Mouse (Mus musculus): Measurements from ENCODE around the gene Blnk. TPM values are rescaled to one million over a fixed set of nuclear protein-coding genes. Genes with fewer than 3 reads are reported as not detected.
A peak's percentile ranks its signal among the peaks of the same experiment; 100 is the strongest.

Gene Blnk
- total RNA-seq, 2 experiments from 2014 or later, result 3.6 to 5.4 TPM

DNA sequence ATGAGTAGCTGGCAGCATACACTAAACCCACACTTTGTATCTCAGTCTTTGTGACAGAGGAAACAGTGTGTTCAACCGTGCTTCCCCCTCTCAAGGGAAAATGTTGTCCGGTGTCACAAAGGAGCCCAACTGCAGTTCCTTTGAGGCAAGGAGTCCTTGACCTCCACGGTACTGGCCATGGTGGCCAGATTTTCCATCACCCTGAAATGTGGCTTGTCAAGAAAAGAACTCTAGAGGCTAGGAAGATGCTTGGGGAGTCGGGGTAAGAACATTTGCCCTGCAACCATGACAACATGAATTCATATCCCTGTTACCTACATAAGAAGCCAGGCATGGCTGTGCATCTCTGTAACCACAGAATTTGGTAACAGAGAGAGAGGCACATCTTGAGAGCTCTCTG is 24.0 kb downstream of the Blnk start:
- no peak for DNase-seq (ENCODE audit: low spot score in 2 of 2)

DNA sequence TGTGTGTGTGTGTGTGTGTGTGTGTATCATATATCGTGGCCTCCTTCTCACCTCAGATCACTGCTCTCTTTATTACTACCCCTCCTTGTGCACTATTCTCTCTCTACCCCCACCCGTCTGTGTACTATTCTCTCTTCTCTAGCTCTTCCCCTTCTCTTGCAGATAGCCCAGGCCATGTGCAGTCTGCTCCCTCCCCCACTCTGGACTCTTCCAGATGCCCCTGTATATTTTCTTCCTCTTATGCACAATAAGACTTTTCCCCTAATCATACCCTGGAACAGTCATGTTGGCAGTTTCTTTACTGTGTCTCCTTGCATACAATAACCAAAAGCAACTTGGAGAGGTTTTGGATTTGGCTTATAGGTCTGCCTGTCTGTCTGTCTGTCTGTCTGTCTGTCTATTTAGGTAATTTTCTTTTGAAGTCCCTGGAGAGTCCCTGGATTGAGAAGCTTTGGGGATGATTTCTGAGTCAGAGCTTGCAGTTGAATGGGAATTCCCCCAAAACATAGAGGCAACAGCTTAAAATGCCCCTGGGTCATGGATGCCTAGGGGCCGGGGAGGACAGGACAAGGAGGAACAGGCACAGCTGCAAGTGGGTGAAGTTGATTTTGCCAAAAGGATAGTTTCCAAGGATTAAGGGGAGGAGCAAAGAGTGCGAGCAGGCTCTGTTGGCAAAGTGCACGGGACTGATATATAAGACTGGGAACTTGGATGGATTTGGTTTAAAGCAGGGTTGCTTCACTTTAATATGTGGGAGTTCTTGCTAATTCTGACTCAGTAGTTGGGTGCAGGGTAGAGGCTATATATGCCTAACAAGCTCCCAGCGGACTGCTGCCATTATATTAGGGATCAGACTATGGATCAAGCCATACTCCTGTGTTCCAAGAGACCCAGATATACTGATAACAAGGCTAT is 29.1 kb downstream of the Blnk start:
- no peak for DNase-seq (ENCODE audit: low spot score in 2 of 2)

DNA sequence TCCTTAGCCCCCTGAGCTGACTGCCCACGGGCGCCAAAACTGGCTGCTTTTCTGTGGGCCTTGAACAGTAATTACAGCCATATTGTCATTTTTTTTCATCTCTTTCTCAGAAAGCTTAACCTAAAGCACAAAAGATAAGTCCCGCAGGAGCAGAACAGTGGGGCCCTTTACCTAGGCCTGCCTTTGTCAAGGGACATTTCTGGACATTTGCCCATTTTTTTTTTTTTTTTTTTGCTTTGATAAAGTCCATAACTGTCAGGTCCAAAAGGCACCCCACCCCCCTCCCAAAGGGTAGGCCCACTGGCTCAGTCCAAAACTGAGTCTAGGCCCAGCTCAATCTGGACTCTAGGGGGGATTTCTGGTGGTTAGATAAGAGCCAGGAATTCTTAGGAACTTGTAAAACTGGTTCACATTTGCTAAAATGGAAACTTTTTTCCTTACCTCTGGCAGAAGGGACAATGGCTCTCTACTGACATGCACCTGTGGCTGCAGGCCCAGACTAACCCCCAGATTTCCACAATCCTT is 29.9 kb downstream of the Blnk start:
- no peak for DNase-seq (ENCODE audit: low spot score in 2 of 2)

DNA sequence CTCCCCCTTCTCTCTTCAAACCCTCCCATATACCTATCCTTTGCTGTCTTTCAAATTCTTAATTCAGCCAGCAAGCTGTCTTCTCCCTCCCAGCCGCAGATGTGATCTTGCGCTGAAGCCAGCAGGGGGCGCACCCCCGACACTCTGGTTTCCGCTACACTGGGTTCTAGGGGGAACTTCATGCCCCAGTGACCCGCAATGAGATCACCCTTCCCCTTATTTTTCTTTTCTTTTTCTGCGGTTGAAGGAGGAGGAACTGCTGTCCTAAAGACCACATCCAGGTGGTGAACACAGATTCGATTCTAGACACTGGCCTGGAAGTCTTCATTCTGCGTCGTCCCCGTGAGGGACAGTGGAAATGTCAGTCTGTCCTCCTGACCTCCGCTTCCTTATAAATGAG is 31.3 kb downstream of the Blnk start:
- peak; percentile 24 to 41 for DNase-seq (ENCODE audit: low spot score in 2 of 2)

DNA sequence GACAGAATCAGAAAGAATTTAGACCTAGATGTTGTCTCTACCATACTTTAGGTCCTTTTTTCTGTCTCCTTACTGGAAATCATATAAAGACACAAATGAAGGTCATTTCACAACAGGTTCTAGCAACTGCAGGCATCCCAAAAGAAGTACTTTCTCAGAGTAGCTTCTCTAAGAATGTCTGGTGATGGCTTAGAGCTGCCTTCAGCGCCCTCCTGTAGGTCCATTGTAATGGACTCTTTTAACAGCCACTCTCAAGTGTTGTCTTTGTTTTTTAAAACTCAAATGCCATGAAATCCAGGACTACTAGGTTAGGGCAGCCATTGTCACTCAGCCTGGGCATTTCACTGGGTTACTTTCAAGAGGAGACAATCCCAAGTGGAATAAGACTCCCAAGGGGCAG is 35.4 kb downstream of the Blnk start:
- no peak for DNase-seq (ENCODE audit: low spot score in 2 of 2)

DNA sequence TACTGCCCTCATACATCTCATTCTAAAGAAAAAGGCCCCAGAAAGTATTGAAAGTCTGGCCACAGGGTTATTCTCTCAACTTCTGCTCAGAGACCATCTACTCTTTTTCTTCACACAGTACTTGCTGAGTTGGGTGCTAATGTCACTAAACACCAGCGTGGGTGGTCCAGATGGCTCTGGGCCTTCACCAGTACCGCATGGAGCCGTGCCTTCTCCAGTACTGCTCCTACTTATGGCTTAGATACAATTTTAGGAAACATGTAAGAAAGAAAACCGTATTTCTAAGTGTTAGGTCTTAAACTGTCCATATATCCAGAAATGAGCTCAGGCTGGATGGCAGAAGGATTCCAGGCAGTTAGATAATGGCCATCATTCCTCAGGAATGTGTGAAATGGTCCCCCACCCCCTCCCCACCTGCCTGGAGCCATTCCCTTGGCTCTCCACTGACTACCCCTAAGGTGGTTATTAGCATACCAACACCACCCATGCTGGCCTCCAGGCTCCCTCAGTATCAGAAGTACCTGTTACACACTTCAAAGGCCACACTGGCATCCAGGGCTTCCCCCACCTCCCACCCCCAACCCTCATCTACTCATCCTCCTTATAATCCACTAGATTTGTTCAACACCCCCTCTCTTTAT is 47.3 kb downstream of the Blnk start:
- DNase-seq (ENCODE audit: low spot score in 2 of 2), result no peak

DNA sequence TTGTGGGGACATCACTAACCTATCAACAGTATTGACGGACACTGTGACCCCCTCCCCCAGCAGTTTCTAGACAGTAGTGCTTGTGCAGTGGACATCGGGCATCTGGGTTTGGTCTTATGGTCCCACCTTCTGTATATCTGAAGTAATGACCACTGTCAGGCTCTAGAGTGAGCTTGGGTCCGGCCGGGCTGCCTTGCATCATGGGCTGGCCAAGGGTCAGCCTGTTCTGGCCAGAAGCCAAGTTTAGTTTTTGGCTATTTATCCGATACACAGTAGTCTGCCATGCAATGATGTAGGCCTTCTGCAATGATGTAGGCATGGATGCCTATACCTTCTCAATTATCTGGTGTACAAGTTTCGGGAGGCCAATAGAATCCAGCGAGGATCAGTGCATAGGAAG is 50.8 kb downstream of the Blnk start:
- DNase-seq (ENCODE audit: low spot score in 2 of 2), result no peak

DNA sequence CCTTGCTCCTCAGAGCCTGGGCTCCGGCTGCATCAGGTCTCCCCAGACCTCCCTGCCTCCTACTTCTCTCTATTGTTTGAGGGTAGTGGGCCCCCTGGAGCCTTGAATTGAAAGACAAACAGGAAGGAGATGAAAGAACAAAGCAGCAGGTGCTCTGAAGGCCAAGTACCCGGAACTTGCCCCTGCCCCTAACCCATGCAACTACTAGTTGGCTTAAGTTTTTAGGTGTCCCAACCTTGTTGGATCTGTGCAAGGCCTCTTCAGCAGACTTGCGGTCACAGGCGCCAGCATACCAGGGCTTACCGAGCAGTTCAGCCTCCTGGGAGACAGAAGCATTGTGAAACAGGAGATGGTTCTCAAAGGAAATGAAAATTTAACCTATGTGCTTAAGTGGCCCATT is 58.3 kb downstream of the Blnk start:
- DNase-seq (ENCODE audit: low spot score in 2 of 2), result no peak

DNA sequence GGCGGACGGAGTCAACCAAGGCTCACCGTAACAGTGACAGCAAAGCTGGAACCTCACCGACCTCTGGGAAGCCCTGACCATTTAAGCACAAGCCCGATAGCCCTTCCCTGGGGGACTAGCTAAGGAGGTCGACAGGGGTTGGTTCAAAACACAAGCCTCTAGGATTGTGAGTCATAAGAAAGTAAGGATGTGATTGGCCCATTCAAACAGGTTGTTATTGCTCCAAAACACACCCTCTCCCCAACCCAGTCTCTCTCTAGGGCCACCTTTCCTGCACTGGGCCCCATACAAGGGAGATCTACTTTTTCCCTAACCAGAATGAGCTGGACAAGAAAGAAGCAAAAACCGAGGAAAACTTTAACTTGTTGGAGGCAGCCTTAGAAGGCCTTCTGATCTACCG is 59.0 kb downstream of the Blnk start:
- no peak for DNase-seq (ENCODE audit: low spot score in 2 of 2)

DNA sequence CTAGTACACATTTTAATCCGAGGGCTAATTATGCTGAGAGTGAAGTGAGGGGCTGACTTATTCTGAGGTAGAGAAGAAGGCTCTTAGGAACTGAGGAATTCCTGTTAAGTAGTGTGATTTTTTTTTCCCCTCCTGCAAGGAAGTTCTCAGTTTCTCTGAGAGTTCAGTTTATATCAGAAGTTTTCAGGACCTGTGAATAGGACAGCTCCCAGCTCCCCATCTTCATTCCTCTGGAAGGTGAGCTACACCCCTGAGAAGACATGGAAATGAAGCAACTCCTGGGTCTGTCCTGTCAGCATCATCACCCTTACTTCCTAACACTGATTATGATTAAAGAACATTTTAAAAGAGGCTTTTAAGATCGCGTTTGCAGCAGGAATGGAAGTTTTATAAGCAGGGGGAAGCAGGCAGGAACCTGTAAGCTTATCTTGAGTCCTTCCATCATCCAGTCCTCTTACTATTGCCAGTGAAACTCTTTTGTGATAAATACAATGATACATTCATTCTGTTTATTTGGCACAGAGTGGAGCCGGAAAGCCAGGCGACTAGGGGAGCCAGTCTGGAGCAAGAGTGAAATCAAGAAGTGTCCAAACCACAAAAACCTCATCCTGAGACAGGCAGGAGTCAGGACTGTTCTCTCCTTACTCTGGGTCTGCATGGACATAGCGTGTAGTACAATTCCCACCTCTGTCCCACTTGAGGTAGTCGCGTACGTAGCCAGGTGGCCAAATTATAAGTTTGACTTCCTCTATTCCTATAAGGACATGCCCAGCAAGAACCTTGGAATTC is 62.6 kb downstream of the Blnk start:
- no peak for DNase-seq (ENCODE audit: low spot score in 2 of 2)

DNA sequence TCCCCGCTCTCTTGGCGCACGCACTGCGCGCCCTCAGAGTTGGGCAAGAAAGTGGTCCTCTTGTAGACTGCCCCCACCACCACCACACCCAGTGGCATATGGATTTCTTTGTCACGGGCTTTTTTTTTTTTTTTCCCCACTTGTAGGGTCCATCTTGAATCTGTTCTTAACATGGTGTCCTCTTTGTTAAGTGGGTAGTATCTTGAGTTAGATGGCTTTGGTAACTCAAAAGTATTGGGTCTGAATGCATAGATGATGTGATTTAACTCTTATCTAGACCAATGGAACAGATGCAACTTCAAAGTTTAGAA is 99.0 kb downstream of the Blnk start:
- DNase-seq (ENCODE audit: low spot score in 2 of 2), result no peak

DNA sequence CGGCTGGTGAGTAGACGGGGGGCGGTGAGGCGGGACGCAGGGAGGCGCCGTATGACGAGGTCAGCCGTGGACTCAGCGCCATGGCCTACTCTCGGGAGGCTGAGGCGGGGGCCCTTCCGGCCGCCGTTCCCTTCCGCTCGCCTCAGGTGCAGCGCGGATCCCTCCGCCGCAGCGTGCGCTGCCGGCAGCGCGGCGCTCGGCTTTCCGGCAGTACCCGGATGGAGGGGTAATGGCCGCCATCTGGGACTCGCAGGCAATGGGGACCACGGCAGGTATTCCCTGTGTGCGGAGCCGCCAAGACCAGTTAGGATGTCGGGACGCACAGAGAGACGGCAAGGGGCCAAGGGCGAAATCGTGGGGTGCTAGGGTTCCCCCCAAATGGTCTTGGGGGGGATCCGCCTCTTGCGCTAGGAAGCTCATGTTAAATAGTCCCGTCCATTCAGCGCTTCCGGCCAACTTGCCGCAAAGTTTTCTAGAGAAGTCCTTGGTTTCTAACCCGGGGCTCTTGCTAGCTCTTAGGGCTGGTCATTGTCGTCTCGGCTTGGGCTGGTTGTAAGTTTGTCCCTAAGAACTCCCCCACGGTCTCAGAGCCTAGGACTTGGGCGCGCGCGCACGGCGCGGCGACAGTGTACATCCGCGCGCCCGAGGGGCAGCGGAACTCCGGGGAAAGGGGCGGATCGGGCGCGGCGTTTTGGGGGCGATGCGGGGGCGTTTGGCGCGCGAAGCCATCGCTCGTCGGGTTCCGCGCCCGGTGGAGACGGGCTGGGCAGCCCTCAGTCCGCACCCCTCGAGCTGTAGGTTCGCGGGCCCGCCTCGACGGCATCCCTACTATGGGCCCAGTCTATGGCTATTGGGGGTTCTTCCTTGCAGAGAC is 99.6 kb downstream of the Blnk start, which contains the start of gene Zfp518a:
TSS of gene Zfp518a (plus strand) at position 187 of the 874 bp plus-strand sequence.
- DNase-seq (ENCODE audit: low spot score in 2 of 2), result peak; percentile 84 to 98

DNA sequence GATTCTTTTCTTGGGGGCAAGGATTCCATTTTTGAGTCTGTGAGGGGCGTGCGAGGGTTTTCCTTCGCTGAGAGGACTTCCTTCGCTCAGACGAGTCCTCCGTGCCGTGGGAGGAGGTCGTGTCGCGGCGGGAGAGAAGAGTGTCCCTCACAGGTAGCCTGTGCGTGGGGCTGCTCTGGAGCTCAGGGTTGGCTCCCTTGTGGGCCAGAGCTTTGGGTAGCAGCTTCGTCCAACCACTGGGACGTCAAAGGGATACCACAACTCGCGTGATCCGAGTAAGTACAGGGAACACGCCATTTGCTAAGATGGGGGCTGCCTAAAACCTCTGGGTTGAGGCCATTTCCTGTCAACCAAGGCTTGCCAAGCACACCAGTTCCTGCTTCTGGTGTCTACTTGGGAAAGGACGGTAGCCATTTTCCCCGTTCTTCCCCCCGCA is 100.2 kb downstream of the Blnk start:
- no peak for DNase-seq (ENCODE audit: low spot score in 2 of 2)

DNA sequence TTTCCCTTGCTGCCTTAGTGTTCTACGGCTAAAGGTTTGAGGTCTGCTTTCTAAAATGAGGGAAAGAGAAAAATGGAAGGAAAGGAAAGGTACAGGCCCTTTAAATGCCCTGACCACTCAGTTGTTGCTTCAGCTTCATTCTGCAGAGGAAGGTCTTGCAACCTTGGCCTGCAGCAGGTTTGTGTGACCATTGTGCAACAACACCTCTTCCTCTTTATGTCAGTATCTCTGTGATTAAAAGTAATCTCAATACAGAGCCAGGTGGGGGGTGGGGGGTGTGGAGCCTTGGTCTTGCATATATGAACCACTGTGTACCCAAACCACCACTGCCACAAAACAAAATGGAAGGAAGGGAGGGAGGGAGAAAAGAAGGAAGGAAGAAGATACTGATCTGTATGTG is 105.4 kb downstream of the Blnk start:
- no peak for DNase-seq (ENCODE audit: low spot score in 2 of 2)

DNA sequence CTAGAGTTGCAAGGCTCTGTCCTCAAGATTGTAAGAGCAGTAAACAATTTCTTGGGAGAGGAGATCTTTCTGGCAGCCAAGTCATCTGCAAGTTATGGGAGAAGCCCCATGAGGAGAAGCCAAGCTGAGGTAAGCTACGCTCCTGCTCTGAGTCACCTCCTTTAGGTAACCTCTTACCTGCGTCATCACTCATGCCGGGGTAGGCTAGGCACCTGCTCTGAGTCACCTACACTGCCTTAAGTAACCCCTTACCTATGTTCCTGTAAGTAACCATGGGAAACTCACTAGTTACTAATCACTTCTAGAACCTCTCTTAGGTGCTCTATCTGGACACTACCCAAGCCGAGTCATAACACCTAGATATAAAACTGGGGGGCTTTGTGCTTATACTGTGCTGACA is 112.6 kb downstream of the Blnk start:
- DNase-seq (ENCODE audit: low spot score in 2 of 2), result no peak

Small RNA genes lying within 50 kb of the gene (microRNA-seq; reads per million reads assigned to microRNA genes)
- 0.28 to 1.6 reads per million in 2 experiments for gene Mir8092

Other genes starting within 250 kb of the Blnk start
- gene Cc2d2b, start 245.8 kb downstream of the Blnk start, total RNA-seq (2021), result 1 to 10 TPM in 1 of 2 experiments, under 1 TPM in 1; 0.52 to 1.1 TPM
- 1 to 10 TPM; 8.2 to 8.4 TPM for gene Ccnj, start 163.3 kb downstream of the Blnk start, total RNA-seq (2021)
- 1 to 10 TPM; 7.8 to 8.3 TPM for gene Zfp518a, start 99.8 kb downstream of the Blnk start, total RNA-seq (2021)
- gene Dntt, start 34.7 kb upstream of the Blnk start, total RNA-seq (2021), result under 1 TPM in 1 of 2 experiments, not detected in 1; 0.21 TPM
- 1 to 10 TPM; 6.3 to 8.5 TPM for gene Opalin, start 82.6 kb upstream of the Blnk start, total RNA-seq (2021)
- under 1 TPM; 0.60 to 0.72 TPM for gene Tll2, start 212.3 kb upstream of the Blnk start, total RNA-seq (2021)